Mouse (Mus musculus): ENCODE data around the gene Tmem125.

GRCm38 (mm10) chr4:118539904-118540303 is 3.9 kb downstream of the Tmem125 start:
- TF ChIP-seq CTCF (IDR thresholded peaks at IDR 0.05; ENCODE audit: low read depth) (no peak), EP300 (optimal IDR thresholded peaks at IDR 0.05) (no peak)

All from stomach, postnatal 0 days (tissue).